Mouse (Mus musculus) embryonic stem cell, embryonic (primary cell): ENCODE measurements around the gene Nr1h2.

Source experiments
- CTCF ChIA-PET, 4 experiments: fragments of 300-600 bp in 2 of 4; fragments of 350-600 bp in 2 of 4; sonication (Branson Sonifier 250); formaldehyde crosslinking; loops; one replicate each; lab custom pipeline; 2022; ENCODE audit warnings: inconsistent platforms in 2 of 4; lab: Charles Lee
- POLR2A ChIA-PET, 4 experiments: fragments of 300-600 bp in 2 of 4; fragments of 350-600 bp in 2 of 4; sonication (Branson Sonifier 250); formaldehyde crosslinking; loops; one replicate each; lab custom pipeline; 2022; ENCODE audit warnings: antibody characterized with exemption in 4 of 4, inconsistent platforms in 1 of 4; lab: Charles Lee

Gene Nr1h2

DNA sequence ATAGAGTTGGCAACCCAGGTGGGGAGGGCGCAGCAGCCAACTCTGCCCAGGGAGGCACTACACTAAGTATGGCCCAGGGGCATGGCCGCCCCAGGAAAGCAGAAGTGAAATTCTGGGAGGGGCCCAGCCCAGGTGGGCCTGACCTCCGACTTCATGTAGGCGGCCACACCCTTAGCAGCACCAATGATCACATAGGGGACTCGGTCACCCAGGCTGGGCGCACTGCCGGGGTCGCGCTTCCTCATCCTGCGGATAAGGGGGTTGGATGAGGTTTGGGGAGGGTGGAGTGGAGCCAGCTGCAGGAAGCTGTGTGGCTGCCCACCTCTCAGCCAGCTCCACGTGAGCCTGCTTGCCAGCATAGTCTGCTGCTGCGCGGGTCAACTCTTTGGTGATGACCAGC, 19.5 kb downstream of the Nr1h2 start:
- CTCF ChIA-PET, result interaction anchor here in 3 of 4 experiments (0.6 to 6.6 kb wide), 8 partner anchors 14 to 182 kb away, joined by 3 to 43 read pairs (median 4); partner anchors contain the start of gene Pold1 (in 1 of the 3)
- POLR2A ChIA-PET, result interaction anchor here in 3 of 4 experiments (0.8 to 1.2 kb wide), 6 partner anchors 12 to 104 kb away, joined by 3 to 6 read pairs (median 4); partner anchors contain the start of gene Pold1 (in 3 of the 3)

DNA sequence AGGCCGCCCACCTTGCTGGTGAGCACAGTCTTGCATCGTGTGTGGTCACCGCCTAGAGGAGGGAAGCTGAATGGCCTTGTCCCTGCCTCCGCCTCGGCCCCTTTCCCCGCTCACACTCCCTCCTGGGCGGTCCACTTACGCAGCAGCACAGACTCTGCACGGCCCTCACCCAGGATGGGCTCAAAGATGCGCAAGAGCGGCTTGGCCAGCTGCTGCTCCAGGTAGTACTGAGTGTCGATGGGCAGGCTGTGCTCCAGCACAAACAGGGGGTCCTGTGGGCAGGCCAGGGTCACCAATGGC, 20.1 kb downstream of the Nr1h2 start:
- CTCF ChIA-PET, result interaction anchor here in 2 of 4 experiments (0.9 to 6.6 kb wide), 3 partner anchors 8 to 107 kb away, joined by 3 to 43 read pairs (median 3); partner anchors contain the start of gene Pold1 (in 1 of the 2)
- POLR2A ChIA-PET, result interaction anchor here in 2 of 4 experiments (0.8 to 1.3 kb wide), 5 partner anchors 10 to 105 kb away, joined by 3 to 6 read pairs (median 4); partner anchors contain the start of gene Pold1 (in 2 of the 2)

DNA sequence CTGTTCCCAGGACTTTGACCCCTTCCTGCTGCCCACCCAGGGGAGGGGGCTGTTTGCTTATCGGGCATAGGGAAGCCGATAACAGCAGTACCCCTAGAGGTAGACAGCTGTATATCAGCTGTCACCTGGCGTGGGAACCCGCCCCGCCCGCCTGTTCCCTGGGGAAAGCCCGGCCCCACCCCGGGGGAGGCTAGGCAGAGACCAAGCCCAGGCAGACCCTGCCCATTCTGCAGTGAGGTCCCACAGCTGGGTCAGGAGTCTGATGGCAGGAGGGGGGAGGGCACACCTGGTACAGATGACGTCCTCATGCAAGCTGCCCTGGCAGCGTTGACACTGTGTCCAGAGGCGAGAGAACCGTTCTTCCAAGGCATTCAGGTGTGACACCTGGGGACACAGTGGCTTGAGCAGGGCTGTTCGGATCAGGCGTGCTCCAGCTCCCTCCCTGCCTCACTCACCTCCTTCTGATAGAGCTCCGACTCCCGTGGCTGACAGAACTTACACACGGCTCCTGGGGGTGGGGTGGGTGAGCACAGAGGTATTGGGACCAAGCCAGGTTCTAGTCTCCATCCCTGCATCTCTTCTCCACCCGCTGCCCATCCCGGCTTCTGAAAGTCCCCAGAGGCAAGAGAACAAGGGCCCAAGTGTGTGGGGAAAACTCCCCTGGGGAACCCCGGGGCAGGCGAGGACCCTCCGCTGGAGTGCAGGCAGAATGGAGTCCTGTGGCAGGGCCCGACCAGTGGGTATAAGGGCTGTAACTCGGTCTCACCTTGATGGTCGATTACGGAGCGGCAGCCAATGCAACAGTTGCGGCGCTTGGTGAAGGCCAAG, 20.6 kb downstream of the Nr1h2 start:
- POLR2A ChIA-PET, result interaction anchor here in 2 of 4 experiments (0.6 to 2.1 kb wide), 6 partner anchors 10 to 111 kb away, joined by 3 to 12 read pairs (median 4); partner anchors contain the start of genes Nr1h2 (in 1 of the 2) and Pold1 (in 1 of the 2)

DNA sequence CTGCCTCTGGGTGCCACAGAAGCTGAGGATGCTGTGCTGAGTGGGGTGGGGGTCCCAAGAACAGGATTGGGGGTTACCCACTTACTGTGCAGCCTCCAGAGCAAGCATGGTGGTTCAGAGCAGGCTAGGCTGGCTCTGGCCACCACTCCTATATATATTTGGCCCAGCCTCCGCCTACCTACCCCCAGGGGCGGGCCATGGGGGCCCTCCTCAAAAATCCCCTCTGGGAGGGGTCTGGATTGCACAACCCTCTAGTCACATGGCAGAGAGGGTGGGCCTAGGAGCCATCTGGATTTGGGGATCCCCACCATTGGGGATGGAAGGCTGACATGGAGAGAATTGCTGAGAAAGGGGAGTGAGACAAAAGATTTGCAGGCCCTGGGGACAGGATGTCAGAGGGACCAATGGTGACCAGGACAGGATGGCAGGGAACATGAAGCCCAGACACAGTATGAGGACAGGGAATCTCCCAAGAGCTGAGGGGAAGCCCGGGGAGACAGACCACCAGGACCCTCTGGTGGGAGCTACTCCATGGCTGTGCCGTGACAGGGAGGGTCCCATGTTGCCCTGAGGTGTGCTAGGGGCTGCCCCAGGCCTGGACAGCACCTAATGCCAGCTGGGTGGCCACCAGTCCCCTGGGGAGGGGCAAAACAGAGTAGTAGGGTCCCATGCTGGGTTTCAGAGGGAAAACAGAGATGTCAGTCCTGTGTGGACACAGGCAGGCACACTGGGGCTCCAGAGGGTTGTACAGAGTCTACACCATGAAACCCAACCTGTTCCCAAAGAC, 21.6 kb downstream of the Nr1h2 start, which contains the start of gene Spib:
Gene Spib (minus strand): TSS at position 126 of the 787 bp plus-strand sequence.
- ChIA-PET POLR2A (interaction anchor here in 3 of 4 experiments (0.5 to 2.1 kb wide), 10 partner anchors 10 to 112 kb away, joined by 3 to 12 read pairs (median 3); partner anchors contain the start of genes Nr1h2 (in 1 of the 3) and Pold1 (in 1 of the 3)), CTCF (interaction anchor here in 3 of 4 experiments (0.5 to 6.6 kb wide), 6 partner anchors 10 to 72 kb away, joined by 3 to 43 read pairs (median 4); partner anchors contain the start of gene Pold1 (in 1 of the 3))

More for the DNA sequence above, 20.6 kb downstream of the Nr1h2 start:
- CTCF ChIA-PET, result interaction anchor here in 3 of 4 experiments (0.7 to 6.6 kb wide), 6 partner anchors 9 to 194 kb away, joined by 3 to 43 read pairs (median 3); partner anchors contain the start of gene Pold1 (in 1 of the 3)

DNA sequence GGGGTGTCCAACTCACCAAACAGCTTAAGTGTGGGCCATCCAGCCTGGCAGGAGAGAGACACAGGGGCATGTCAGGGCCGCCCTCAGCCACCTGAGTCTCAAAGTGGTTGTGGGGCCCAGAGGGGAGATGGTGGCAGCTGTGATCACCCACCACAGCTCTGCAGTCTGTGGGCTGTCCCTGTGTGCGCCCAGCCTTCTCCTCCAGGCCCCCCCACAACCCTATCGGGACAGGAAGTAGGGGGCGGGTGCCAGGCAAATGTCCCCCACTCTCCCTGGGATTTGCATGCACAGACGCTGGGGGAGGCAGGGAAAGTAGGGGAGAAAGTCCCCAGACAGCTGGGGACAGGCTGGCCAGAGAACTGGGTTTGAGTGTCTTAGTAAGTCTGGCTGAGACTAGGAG, 22.5 kb downstream of the Nr1h2 start:
- POLR2A ChIA-PET, result interaction anchor here in 2 of 4 experiments (0.6 to 2.1 kb wide), 5 partner anchors 17 to 106 kb away, joined by 3 to 12 read pairs (median 5); partner anchors contain the start of genes Nr1h2 (in 1 of the 2) and Pold1 (in 1 of the 2)
- CTCF ChIA-PET, result interaction anchor here in 1 of 4 experiments (1.6 kb wide), 1 partner anchor 12 kb away, joined by 4 read pairs; no protein-coding TSS in a partner anchor

DNA sequence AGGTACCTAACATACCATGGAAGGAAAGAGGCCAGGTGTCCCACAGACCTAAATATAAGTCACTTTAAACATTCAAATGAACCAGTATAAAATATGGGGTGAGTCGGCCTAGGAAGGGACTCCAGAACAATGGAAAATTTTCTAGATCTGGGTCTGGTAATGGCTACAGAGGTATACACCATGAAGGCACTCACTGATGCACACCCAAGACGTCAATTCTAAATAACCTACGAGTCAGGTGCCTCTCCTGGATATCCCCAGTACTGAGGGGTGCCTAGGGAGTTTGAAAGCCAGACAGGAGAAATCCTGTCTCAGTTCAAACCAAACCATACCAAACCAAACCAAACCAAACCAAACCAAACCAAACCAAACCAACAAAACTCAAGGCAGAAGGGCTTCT, 23.2 kb downstream of the Nr1h2 start:
- POLR2A ChIA-PET, result interaction anchor here in 3 of 4 experiments (0.9 to 5.9 kb wide), 9 partner anchors 11 to 253 kb away, joined by 3 to 49 read pairs (median 4); partner anchors contain the start of gene Pold1 (in 3 of the 3)
- CTCF ChIA-PET, result interaction anchor here in 3 of 4 experiments (1.4 to 3.6 kb wide), 4 partner anchors 11 to 125 kb away, joined by 3 to 19 read pairs (median 4); no protein-coding TSS in a partner anchor

DNA sequence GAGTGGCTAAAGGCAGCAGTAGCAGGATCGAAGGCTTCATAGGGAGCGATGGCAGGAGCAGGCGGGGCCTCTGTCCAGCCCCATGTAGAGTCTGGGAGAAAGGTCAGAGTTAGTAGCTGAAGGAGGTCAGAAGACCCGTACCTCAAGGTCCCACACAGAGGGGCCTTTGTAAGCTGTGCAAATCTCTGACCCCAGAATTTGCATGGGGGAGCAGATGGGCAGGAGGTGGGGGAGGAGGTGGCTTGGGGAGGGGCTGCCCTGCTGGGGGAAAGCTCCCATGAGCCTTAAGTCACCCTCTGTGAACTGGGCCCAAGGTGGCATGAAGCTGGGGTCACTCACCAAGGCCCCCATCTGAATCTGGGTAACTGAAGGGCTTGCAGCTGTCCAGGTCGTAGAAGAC, 24.2 kb downstream of the Nr1h2 start:
- ChIA-PET CTCF (interaction anchor here (0.6 to 5.5 kb wide), 14 partner anchors 10 to 218 kb away, joined by 3 to 71 read pairs (median 4); partner anchors contain the start of genes Emc10 (in 1 of the 4), Fam71e1 (in 1 of the 4) and Pold1 (in 1 of the 4)), POLR2A (interaction anchor here in 3 of 4 experiments (0.6 to 5.9 kb wide), 24 partner anchors 12 to 1029 kb away, joined by 3 to 49 read pairs (median 4); partner anchors contain the start of genes Pold1 (in 3 of the 3), Emc10 (in 1 of the 3), Fam71e1 (in 1 of the 3) and Prmt1 (in 1 of the 3))

DNA sequence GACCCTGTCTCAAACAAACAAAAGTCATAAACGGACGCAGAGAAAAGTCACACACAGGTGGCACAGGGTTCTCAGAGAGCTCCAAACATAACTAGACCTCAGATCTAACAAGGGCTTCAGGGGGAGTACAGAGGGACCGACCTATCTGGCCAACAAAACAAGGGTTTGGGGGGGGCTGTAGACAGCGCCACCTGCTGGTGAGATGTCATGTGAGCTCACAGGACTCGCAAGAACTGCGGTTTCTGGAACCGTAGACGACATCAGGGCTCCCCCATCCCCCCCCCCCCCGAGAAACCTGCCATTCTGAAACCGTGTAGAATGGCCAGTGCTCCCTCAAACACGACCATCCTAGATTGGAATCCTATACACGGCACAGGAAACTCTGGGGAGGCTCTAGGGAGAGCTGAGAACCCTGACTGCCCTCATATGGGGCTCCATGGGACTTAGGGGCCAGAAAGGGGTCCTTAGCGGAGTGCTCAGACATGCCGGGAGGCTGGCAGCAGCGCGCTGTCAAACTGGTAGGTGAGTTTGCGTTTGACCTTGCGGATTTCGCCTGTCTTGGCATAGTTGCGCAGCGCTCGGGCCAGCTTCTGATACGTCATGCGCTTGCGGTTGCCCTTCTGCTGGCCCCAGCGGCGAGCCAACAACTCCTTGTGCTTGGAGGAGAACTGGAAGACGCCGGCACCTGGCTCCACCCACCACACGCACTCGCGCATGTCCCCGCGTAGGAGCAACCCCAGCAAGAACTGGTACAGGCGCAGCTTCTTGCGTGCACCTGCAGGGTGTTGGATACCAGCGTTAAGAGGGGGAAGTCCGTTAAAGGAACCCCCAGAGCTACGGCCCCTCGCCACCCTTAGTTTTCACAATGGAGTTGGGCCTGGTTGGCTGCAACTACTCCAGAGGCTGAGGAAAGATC, 26.0 kb downstream of the Nr1h2 start:
- CTCF ChIA-PET, result interaction anchor here (0.5 to 5.5 kb wide), 105 partner anchors 8 to 1239 kb away, joined by 3 to 71 read pairs (median 5); partner anchors contain the start of genes Pold1 (in 4 of the 4), Emc10 (in 1 of the 4), Fam71e1 (in 1 of the 4) and Kcnc3 (in 1 of the 4)
- POLR2A ChIA-PET, result interaction anchor here (0.6 to 5.9 kb wide), 65 partner anchors 8 to 586 kb away, joined by 3 to 49 read pairs (median 4); partner anchors contain the start of genes Pold1 (in 3 of the 4), Ap2a1 (in 2 of the 4), Emc10 (in 2 of the 4) and Fam71e1 (in 2 of the 4)

DNA sequence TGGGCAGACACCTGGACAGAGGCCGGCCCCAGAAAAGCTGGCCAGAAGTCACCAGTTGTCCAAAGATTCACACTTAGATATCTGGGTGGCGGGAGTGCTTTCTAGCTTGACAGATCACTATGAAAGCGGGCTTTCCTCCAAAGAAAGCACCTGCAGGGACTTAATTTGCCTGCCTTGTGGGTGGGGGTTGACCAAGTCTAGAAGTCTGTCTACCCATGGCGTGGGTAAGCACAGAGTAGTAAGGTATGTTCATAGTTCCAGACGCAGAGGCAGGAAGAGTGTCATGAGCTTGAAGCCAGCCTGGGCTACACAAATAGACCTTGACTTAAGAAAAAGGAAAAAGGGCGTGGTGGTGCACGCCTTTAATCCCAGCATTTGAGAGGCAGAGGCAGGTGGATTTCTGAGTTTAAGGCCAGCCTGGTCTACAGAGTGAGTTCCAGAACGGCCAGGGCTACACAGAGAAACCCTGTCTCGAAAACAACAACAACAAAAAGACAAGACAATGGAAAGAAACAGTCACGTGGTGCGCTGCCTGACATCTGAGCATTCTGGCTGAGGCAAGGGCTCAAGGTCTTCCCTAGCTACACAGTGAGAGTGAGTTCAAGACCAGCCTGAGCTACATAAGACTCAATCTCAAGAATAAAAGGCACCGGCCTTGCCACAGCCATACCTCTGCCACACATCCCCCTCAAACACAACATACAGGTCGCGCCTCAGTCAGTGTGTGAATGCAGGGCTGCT, 27.2 kb downstream of the Nr1h2 start:
- CTCF ChIA-PET, result interaction anchor here (0.6 to 5.5 kb wide), 67 partner anchors 7 to 432 kb away, joined by 3 to 71 read pairs (median 5); partner anchors contain the start of genes Pold1 (in 4 of the 4), Emc10 (in 1 of the 4), Fam71e1 (in 1 of the 4) and Kcnc3 (in 1 of the 4)
- POLR2A ChIA-PET, result interaction anchor here in 3 of 4 experiments (0.6 to 5.9 kb wide), 45 partner anchors 10 to 588 kb away, joined by 3 to 49 read pairs (median 4); partner anchors contain the start of genes Pold1 (in 3 of the 3), Kcnc3 (in 2 of the 3), Nr1h2 (in 2 of the 3) and 1700028J19Rik (in 1 of the 3)

DNA sequence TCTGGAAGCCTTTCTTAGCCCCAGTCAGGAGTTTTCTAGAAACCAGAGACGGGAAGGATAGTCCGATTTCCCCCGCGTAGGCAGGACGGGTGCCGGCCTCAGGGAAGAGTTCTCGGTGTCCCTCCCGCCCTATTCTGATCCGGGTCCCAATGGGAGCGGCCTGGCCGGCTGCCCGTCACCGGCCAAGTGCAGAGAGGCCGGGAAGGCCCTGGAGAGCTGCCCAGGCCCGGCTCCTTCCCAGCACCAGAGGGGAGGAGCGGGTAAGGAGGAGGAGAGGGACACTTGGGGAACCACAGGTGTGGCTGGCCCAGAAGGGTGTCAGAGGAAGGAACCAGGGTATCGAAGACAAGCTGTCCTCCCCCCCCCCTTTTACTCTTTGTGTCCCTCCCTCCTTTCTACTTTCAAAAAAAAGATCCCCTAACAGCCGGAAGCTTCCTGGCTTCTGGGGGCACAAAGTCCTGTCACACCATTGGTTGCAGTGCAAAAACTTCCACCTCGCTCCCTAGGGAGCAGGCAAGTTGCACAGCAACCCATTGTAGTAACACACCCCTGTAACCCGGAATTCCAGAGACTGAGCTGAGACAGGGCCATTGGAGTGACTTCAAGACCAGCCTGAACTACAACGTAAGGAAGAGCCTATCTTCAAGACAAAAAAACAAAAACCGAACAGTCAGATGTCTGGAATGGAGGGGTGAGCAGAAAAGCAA, 28.5 kb downstream of the Nr1h2 start:
- ChIA-PET CTCF (interaction anchor here (0.6 to 5.5 kb wide), 19 partner anchors 18 to 264 kb away, joined by 3 to 71 read pairs (median 6); partner anchors contain the start of genes Pold1 (in 2 of the 4) and Gm15517 (in 1 of the 4)), POLR2A (interaction anchor here in 3 of 4 experiments (0.5 to 5.9 kb wide), 24 partner anchors 11 to 325 kb away, joined by 3 to 49 read pairs (median 5); partner anchors contain the start of genes Nr1h2 (in 2 of the 3), Pold1 (in 2 of the 3), Izumo2 (in 1 of the 3) and Kcnc3 (in 1 of the 3))

DNA sequence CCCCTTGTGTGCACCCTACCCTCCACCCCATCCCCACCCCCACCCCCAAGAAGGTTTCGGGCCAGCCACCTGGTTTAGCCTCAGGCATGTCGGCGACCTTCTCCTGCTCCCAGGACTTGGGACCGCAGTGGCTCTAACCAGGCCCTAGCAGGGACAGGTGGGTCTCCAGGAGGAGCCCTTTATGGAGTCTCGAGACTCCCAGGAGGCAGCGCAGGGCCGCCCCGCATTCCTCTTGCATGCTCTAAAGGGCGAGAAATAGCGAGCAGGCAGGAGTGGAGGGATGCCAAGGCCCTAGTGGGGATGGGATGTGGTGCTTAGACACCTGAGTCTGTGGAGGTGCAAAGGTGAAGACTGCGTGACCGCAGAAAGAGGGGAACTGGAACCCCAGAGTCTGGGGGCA, 29.2 kb downstream of the Nr1h2 start, which contains the start of gene Mybpc2:
Gene Mybpc2 (minus strand): TSS at position 155 of the 400 bp plus-strand sequence.
- ChIA-PET POLR2A (interaction anchor here in 3 of 4 experiments (0.5 to 5.9 kb wide), 5 partner anchors 12 to 78 kb away, joined by 4 to 49 read pairs (median 6); partner anchors contain the start of genes Nr1h2 (in 1 of the 3) and Pold1 (in 1 of the 3)), CTCF (interaction anchor here in 1 of 4 experiments (0.9 kb wide), 1 partner anchor 11 kb away, joined by 3 read pairs; no protein-coding TSS in a partner anchor)

DNA sequence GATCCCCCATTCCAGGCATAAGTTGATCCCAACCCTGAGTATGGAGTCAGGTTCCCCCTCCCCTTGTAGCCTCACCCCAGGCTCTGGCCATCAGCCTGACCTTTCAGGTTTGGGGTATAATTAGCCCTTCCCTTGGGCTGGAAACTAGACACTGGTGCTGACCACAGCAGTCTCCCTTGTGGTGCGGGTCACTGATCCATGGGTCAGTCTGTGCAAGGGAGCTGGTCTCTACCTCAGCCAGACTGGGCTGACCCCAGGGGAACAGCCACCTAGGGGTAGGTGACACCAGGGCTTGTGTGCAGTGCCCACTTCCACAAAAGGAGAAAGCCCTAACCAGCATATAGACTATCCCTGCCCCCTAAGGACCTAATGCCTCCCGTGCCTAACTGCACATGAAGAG, 30.7 kb downstream of the Nr1h2 start:
- CTCF ChIA-PET, result interaction anchor here in 2 of 4 experiments (0.5 to 3.1 kb wide), 4 partner anchors 37 to 124 kb away, joined by 3 to 22 read pairs (median 4); no protein-coding TSS in a partner anchor
- POLR2A ChIA-PET, result interaction anchor here in 2 of 4 experiments (0.9 to 2.0 kb wide), 7 partner anchors 13 to 162 kb away, joined by 3 to 10 read pairs (median 3); partner anchors contain the start of genes Emc10 (in 1 of the 2) and Fam71e1 (in 1 of the 2)

DNA sequence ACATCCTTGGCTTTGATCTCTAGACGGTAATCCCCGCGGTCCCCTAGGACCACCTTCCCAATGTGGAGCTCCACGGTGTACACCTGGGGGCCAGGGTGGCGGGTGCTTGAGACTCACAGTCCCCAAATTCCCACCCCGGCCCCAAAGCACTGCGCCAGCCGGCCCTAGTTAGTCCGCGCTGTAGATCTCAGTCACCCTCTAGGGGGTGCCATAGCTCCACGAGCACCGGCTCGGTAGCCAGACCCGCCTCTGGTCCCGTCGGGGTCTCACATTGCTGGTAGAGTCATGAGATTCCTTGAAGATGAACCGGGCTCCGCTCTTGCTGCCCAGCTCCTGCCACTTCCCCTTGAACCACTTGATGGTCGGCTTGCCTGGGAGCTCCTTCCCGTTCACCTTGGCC, 32.0 kb downstream of the Nr1h2 start:
- CTCF ChIA-PET, result interaction anchor here (0.5 to 4.3 kb wide), 77 partner anchors 8 to 1040 kb away, joined by 3 to 41 read pairs (median 4); partner anchors contain the start of genes Pold1 (in 3 of the 4), Emc10 (in 2 of the 4), Fam71e1 (in 2 of the 4) and Josd2 (in 1 of the 4)
- POLR2A ChIA-PET, result interaction anchor here in 3 of 4 experiments (0.6 to 2.0 kb wide), 34 partner anchors 9 to 327 kb away, joined by 3 to 10 read pairs (median 4); partner anchors contain the start of genes Emc10 (in 2 of the 3), Fam71e1 (in 2 of the 3), Akt1s1 (in 1 of the 3) and Josd2 (in 1 of the 3)
